Mouse (Mus musculus) MN1 (cell line): ENCODE measurements around the gene Ccdc157.
A peak's percentile ranks its signal among the peaks of the same experiment; 100 is the strongest.
"Not testable (repeated sequence)": the region's sequence is repeated elsewhere in the genome, so short reads cannot be mapped to it uniquely, and the experiment has no call there.

Source experiments
- DNase-seq: peaks from one replicate; pipeline ENCODE4 v3.0.0-alpha.2; 2016; ENCODE audit warnings: low spot score

The Ccdc157 gene

GRCm38 (mm10) chr11:4133450-4133849, 26.6 kb downstream of the Ccdc157 start:
- peak; percentile 39 for DNase-seq

GRCm38 (mm10) chr11:4128461-4128860, 31.6 kb downstream of the Ccdc157 start:
- DNase-seq, result not testable (repeated sequence)

- DNase-seq, result no peak
These were observed 33.0 kb downstream of the Ccdc157 start for GRCm38 (mm10) chr11:4127059-4127458.

GRCm38 (mm10) chr11:4123922-4124321, 36.2 kb downstream of the Ccdc157 start:
- DNase-seq, result peak; percentile 46

- DNase-seq, result no peak
These were observed 37.1 kb downstream of the Ccdc157 start, which contains the start of gene Sec14l2 for GRCm38 (mm10) chr11:4122742-4123579. Sec14l2 (minus strand) TSS chr11:4123415.

GRCm38 (mm10) chr11:4122226-4122625, 37.9 kb downstream of the Ccdc157 start:
- no peak for DNase-seq

GRCm38 (mm10) chr11:4121691-4122090, 38.4 kb downstream of the Ccdc157 start:
- no peak for DNase-seq

- no peak for DNase-seq
These were observed 40.5 kb downstream of the Ccdc157 start for GRCm38 (mm10) chr11:4119635-4120034.

- peak; percentile 67 for DNase-seq
These were observed 41.8 kb downstream of the Ccdc157 start for GRCm38 (mm10) chr11:4118081-4118921.

- peak; percentile 50 for DNase-seq
These were observed 42.6 kb downstream of the Ccdc157 start for GRCm38 (mm10) chr11:4117372-4118071.

- DNase-seq, result peak; percentile 51
These were observed 43.5 kb downstream of the Ccdc157 start for GRCm38 (mm10) chr11:4116458-4117141.

GRCm38 (mm10) chr11:4115407-4115806, 44.7 kb downstream of the Ccdc157 start:
- no peak for DNase-seq

- not testable (repeated sequence) for DNase-seq
These were observed 45.6 kb downstream of the Ccdc157 start for GRCm38 (mm10) chr11:4114541-4114940.

GRCm38 (mm10) chr11:4113970-4114369, 46.1 kb downstream of the Ccdc157 start:
- no peak for DNase-seq

- DNase-seq, result no peak
These were observed 46.6 kb downstream of the Ccdc157 start for GRCm38 (mm10) chr11:4113496-4113895.

- no peak for DNase-seq
These were observed 47.2 kb downstream of the Ccdc157 start for GRCm38 (mm10) chr11:4112861-4113260.

- no peak for DNase-seq
These were observed 48.1 kb downstream of the Ccdc157 start for GRCm38 (mm10) chr11:4112033-4112432.

GRCm38 (mm10) chr11:4108691-4109090, 51.4 kb downstream of the Ccdc157 start:
- no peak for DNase-seq

- not testable (repeated sequence) for DNase-seq
These were observed 52.2 kb downstream of the Ccdc157 start for GRCm38 (mm10) chr11:4107901-4108300.

- no peak for DNase-seq
These were observed 54.6 kb downstream of the Ccdc157 start for GRCm38 (mm10) chr11:4105444-4105843.

GRCm38 (mm10) chr11:4104989-4105388, 55.1 kb downstream of the Ccdc157 start:
- DNase-seq, result no peak

- DNase-seq, result no peak
These were observed 56.6 kb downstream of the Ccdc157 start for GRCm38 (mm10) chr11:4103522-4103921.
